Mouse (Mus musculus) urinary bladder, adult 2 months (tissue): ENCODE results near the gene Dync1li2. TPM values are rescaled to one million over a fixed set of nuclear protein-coding genes. Genes with fewer than 3 reads are reported as not detected.

Experiments used
- DNase-seq: peaks from one replicate; pipeline ENCODE4 v3.0.0; 2022; ENCODE audit warnings: low spot score
- polyA plus RNA-seq: library from polyadenylated mRNA; depleted of rRNA; stranded (reverse); fragments of >200 nt; gene quantifications from 2 replicates; pipeline ENCODE4 v1.2.3, GENCODE M21; 2012; rRNA removed

Dync1li2 gene
- polyA plus RNA-seq, 1 experiment, result 79.6 TPM

- no peak for DNase-seq
Measured at GRCm38 (mm10) chr8:104380961-104381411, 61.9 kb downstream of the Dync1li2 start.

GRCm38 (mm10) chr8:104380269-104380668, 62.6 kb downstream of the Dync1li2 start:
- DNase-seq, result no peak

GRCm38 (mm10) chr8:104379301-104379836, 63.5 kb downstream of the Dync1li2 start:
- no peak for DNase-seq

GRCm38 (mm10) chr8:104376669-104377068, 66.2 kb downstream of the Dync1li2 start:
- DNase-seq, result no peak

GRCm38 (mm10) chr8:104375959-104376358, 66.9 kb downstream of the Dync1li2 start:
- DNase-seq, result no peak

GRCm38 (mm10) chr8:104374864-104375846, 67.7 kb downstream of the Dync1li2 start:
- DNase-seq, result peak; percentile 42

GRCm38 (mm10) chr8:104374269-104374668, 68.6 kb downstream of the Dync1li2 start:
- no peak for DNase-seq

GRCm38 (mm10) chr8:104373779-104374178, 69.1 kb downstream of the Dync1li2 start:
- no peak for DNase-seq

- DNase-seq, result no peak
Measured at GRCm38 (mm10) chr8:104371121-104371520, 71.7 kb downstream of the Dync1li2 start.

GRCm38 (mm10) chr8:104370071-104370470, 72.8 kb downstream of the Dync1li2 start:
- DNase-seq, result no peak

GRCm38 (mm10) chr8:104369591-104369990, 73.3 kb downstream of the Dync1li2 start:
- DNase-seq, result no peak

Other genes starting within 250 kb of the Dync1li2 start
- gene Tk2, start 194.5 kb downstream of the Dync1li2 start, polyA plus RNA-seq, result 37.8 and 41.4 TPM in 2 replicates
- gene Cklf, start 192.2 kb downstream of the Dync1li2 start, polyA plus RNA-seq, result 19.0 and 27.8 TPM in 2 replicates
- not detected in 2 replicates for gene Cmtm2a, start 149.9 kb downstream of the Dync1li2 start, polyA plus RNA-seq
- gene Gm45711, start 133.0 kb downstream of the Dync1li2 start, polyA plus RNA-seq, result not detected in 2 replicates
- gene Cmtm1, start 132.9 kb downstream of the Dync1li2 start, polyA plus RNA-seq, result not detected in 2 replicates
- gene Gm11020, start 121.5 kb downstream of the Dync1li2 start, polyA plus RNA-seq, result not detected in 2 replicates
- gene Cmtm2b, start 120.8 kb downstream of the Dync1li2 start, polyA plus RNA-seq, result not detected in 2 replicates
- gene Cmtm3, start 103.6 kb downstream of the Dync1li2 start, polyA plus RNA-seq, result 72.8 and 74.9 TPM in 2 replicates
- gene Cmtm4, start 47.2 kb downstream of the Dync1li2 start, polyA plus RNA-seq, result 31.4 and 32.1 TPM in 2 replicates
- 0.47 and 0.54 TPM in 2 replicates for gene Terb1, start 66.9 kb upstream of the Dync1li2 start, polyA plus RNA-seq
- 56.2 and 71.4 TPM in 2 replicates for gene Nae1, start 91.6 kb upstream of the Dync1li2 start, polyA plus RNA-seq
- gene Car7, start 91.6 kb upstream of the Dync1li2 start, polyA plus RNA-seq, result 3.5 and 4.7 TPM in 2 replicates
- gene Pdp2, start 148.4 kb upstream of the Dync1li2 start, polyA plus RNA-seq, result 6.1 and 7.2 TPM in 2 replicates
- not detected in 2 replicates for gene Cdh16, start 181.3 kb upstream of the Dync1li2 start, polyA plus RNA-seq
- 10.3 and 13.4 TPM in 2 replicates for gene Rrad, start 188.3 kb upstream of the Dync1li2 start, polyA plus RNA-seq
- gene Ciao2b, start 198.9 kb upstream of the Dync1li2 start, polyA plus RNA-seq, result 53.2 and 69.5 TPM in 2 replicates